Mouse (Mus musculus) liver, adult 2 months (tissue): ENCODE measurements at regions not wholly inside any gene's neighbourhood (a gene's known extent, or its start where the extent isn't known, plus 50 kb on each side); places are given as distances from the start of the nearest gene placed in this dataset.

Experiments
- CTCF ChIP-seq: fragments of 200-500 bp; IDR thresholded peaks from 2 replicates; pipeline ENCODE4 v1.5.1; 2011; ENCODE audit warnings: low read depth, low read length, control low read depth
- POLR2A ChIP-seq: fragments of 200-500 bp; IDR thresholded peaks from 2 replicates; pipeline ENCODE4 v1.6.1; 2011; ENCODE audit warnings: low read length, control low read depth; ENCODE audit not compliant: insufficient read depth; ENCODE audit errors: extremely low read depth

- TF ChIP-seq CTCF (no peak), POLR2A (no peak)
Observed at GRCm38 (mm10) chr5:118978921-118979630, 418.6 kb downstream of the Med13l start.
